Mouse (Mus musculus): Measurements from ENCODE around the gene Mobp.

The Mobp gene

DNA sequence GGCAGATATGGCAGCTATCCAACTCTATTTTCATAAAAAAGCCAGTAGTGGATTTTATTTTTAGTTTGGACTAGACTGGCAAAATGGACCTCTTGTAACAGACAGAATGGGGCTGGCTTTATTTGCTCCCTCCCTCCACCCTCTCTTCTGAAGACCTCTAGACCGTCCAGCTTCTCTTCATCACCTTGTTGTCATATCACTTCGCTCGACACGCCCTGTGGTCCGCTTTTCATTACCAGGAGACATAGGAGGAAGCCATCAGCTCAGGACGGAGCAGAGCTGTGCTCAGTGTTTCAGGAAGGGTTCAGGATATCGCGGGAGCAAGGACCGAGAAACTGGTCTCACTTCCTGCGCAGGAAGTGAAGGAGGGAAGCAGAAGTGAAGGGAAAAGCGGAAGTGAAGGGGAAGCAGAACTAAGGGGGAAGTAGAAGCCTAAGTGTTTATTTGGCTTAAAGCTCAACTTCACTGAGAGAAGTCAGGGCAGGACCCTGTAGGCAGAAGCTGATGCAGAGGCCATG is 65.5 kb downstream of the Mobp start:
- DNase-seq, result no peak

DNA sequence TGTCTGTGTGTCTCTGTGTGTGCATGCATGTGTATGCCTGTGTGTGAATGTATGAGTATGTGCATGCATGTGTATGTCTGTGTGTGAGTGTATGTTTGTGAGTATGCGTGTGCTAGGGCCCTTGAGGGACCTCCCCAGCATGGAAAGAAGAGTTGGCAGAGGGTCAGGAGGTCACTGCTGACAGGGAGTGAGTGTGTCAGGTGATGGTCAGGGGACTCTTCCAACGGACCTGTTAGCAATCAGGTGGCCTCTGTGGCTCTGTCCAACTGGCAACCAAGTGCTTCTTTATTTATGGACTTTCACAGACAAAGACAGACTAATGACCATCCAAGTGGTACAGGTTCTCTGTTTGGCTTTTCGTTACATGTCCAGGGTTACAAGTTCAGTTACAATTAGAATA is 69.9 kb downstream of the Mobp start:
- no peak for DNase-seq

Data from lung, postnatal 4 days (tissue).